Mouse (Mus musculus): ENCODE results near the gene Rhobtb1. TPM values are rescaled to one million over a fixed set of nuclear protein-coding genes. Genes with fewer than 3 reads are reported as not detected.

The Rhobtb1 gene
- total and polyA plus RNA-seq, 2 experiments from 2014 or later = 9.1 to 13.3 TPM

DNA sequence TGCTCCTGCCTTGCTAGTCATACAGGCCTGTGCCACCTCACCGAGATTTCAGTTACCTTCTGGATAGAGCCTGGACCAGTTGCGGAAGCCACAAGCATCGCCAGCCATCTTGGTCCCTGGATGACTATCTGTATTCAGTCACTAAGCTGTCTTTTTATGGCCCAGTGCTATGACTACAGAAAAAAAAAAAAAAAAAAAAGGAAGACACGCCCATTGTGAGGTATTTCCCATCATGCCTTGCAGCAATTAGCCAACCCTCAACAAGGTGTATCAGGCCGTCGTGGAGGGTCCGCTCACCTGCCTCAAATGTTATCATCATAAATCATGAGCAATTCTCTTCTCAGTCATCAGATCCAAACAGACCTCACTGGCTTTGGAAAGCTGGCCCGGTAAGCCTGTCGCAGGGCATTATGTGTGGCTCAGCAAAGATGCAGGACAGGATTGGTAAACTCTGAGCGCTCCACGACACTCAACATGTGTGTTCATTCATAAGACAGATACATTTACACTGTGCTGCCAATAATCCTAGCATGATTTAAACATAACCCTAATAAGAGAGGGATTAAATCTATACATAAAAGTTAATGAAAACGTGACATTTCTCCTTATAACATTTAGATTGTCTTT lies 176.9 kb downstream of the Rhobtb1 start:
- DNase-seq (ENCODE audit: low spot score) (no peak), ATAC-seq (no peak)
- Histone ChIP-seq H3K9me3 (ENCODE audit: low read length) (no peaks in the 10 kb centered on the region), H3K4me2 (ENCODE audit: low read depth, low read length) (no peak overlapping the region), H3K36me3 (ENCODE audit: insufficient read depth, low read length) (no peaks in the 10 kb centered on the region), H3K27ac (no peak overlapping the region), H3K27me3 (ENCODE audit: insufficient read depth, low read length) (no peaks in the 10 kb centered on the region), H3K4me1 (ENCODE audit: insufficient read depth, low read length) (peaks cover 4% of the 10 kb centered on the region; the same call in 1 of the 2 replicates), H3K4me3 (ENCODE audit: low read length) (no peak overlapping the region), H3K9ac (replicated peaks; ENCODE audit: low read length) (no peak overlapping the region)
- WGBS = 82% methylated on average over 12 of the region's 12 CpGs
- TF ChIP-seq CTCF (IDR thresholded peaks at IDR 0.05; ENCODE audit: low read depth) = no peak

DNA sequence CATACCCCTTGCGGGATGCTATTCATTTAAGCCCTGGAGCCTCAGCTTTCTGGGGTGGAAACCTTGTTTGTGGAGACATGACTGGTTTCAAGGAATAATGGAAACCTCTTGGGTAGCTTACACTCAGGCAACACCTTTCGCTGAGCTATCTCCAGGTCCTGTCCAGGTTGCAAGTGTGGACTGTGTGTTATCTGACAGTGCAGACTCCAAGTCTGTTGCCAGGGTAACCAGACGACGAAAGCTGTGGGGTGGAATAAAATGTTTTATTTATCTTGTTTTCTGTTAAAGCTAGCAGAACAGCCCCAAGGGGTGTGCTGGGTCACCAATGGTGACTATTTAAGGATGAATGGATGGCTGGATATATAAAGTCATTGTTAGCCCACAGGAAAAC lies 177.4 kb downstream of the Rhobtb1 start:
- ATAC-seq = no peak
- Histone ChIP-seq H3K4me1 (ENCODE audit: insufficient read depth, low read length) (peaks cover 4% of the 10 kb centered on the region; the same call in 1 of the 2 replicates), H3K27ac (no peak overlapping the region), H3K36me3 (ENCODE audit: insufficient read depth, low read length) (no peaks in the 10 kb centered on the region), H3K27me3 (ENCODE audit: insufficient read depth, low read length) (no peaks in the 10 kb centered on the region), H3K4me2 (ENCODE audit: low read depth, low read length) (no peak overlapping the region), H3K4me3 (ENCODE audit: low read length) (no peak overlapping the region), H3K9ac (replicated peaks; ENCODE audit: low read length) (no peak overlapping the region), H3K9me3 (ENCODE audit: low read length) (no peaks in the 10 kb centered on the region)
- 58% methylated on average over 4 of the region's 4 CpGs for WGBS
- peak; percentile 43 for DNase-seq (ENCODE audit: low spot score)
- no peak for TF ChIP-seq CTCF (IDR thresholded peaks at IDR 0.05; ENCODE audit: low read depth)

DNA sequence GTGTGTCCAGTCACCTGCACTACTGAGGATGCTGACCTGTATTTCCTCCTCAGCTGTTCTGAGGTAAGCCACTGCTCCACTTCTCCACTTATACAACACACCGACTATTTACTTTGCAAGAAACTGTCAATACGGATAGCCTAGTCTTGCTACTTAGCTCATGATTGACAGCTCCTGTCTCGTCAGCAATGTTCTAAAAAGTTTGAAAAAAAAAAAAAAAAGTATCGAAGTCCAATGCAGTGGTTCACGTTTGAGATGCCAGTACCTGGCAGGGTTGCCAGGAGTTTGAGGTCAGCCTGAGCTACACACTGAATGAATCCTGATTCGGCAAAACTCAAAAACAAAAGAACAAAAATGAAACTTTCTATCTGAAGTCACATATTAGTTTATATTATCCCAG lies 180.0 kb downstream of the Rhobtb1 start:
- no peak overlapping the region for H3K9ac ChIP-seq (replicated peaks; ENCODE audit: low read length)
- peaks cover 7% of the 10 kb centered on the region; the same call in 1 of the 2 replicates for H3K4me1 ChIP-seq (ENCODE audit: insufficient read depth, low read length)
- H3K36me3 ChIP-seq (ENCODE audit: insufficient read depth, low read length) = no peaks in the 10 kb centered on the region; the same call in 1 of the 2 replicates
- WGBS = 86% methylated on average over 6 of the region's 6 CpGs
- ATAC-seq (no peak), DNase-seq (ENCODE audit: low spot score) (no peak)
- no peak overlapping the region for H3K4me2 ChIP-seq (ENCODE audit: low read depth, low read length)
- no peaks in the 10 kb centered on the region for H3K9me3 ChIP-seq (ENCODE audit: low read length)
- no peak overlapping the region for H3K27ac ChIP-seq
- no peak overlapping the region for H3K4me3 ChIP-seq (ENCODE audit: low read length)
- no peak for TF ChIP-seq CTCF (IDR thresholded peaks at IDR 0.05; ENCODE audit: low read depth)
- H3K27me3 ChIP-seq (ENCODE audit: insufficient read depth, low read length) = no peaks in the 10 kb centered on the region

DNA sequence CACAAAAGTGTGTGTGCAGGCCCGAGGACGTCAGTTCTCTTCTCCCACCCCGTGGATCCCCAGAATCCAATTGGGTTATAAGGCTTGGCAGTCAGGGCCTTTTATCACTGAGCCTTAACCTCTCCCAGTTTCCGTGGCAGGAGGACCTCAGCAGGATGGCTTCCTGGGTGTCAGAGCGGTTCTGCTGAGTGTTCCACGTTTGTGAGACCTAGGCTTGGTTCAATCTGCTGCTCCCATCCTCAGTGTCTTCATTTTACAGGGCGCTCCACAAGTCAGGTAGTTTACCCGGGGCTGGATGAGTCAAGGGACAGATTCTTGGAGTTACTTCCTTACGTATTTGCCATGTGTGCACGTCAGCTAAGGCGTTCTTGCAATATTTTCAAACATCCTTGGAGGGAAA lies 182.0 kb downstream of the Rhobtb1 start:
- no peak for ATAC-seq
- DNase-seq (ENCODE audit: low spot score) = no peak
- Histone ChIP-seq H3K36me3 (ENCODE audit: insufficient read depth, low read length) (no peaks in the 10 kb centered on the region; the same call in 1 of the 2 replicates), H3K27ac (no peak overlapping the region), H3K9me3 (ENCODE audit: low read length) (no peaks in the 10 kb centered on the region), H3K4me2 (ENCODE audit: low read depth, low read length) (no peak overlapping the region), H3K9ac (replicated peaks; ENCODE audit: low read length) (no peak overlapping the region), H3K27me3 (ENCODE audit: insufficient read depth, low read length) (no peaks in the 10 kb centered on the region), H3K4me3 (ENCODE audit: low read length) (no peak overlapping the region), H3K4me1 (ENCODE audit: insufficient read depth, low read length) (0 out of 2 replicates have a peak, but pooled peaks cover 3% of the 10 kb centered on the region)
- 90% methylated on average over 11 of the region's 11 CpGs for WGBS
- no peak for TF ChIP-seq CTCF (IDR thresholded peaks at IDR 0.05; ENCODE audit: low read depth)

DNA sequence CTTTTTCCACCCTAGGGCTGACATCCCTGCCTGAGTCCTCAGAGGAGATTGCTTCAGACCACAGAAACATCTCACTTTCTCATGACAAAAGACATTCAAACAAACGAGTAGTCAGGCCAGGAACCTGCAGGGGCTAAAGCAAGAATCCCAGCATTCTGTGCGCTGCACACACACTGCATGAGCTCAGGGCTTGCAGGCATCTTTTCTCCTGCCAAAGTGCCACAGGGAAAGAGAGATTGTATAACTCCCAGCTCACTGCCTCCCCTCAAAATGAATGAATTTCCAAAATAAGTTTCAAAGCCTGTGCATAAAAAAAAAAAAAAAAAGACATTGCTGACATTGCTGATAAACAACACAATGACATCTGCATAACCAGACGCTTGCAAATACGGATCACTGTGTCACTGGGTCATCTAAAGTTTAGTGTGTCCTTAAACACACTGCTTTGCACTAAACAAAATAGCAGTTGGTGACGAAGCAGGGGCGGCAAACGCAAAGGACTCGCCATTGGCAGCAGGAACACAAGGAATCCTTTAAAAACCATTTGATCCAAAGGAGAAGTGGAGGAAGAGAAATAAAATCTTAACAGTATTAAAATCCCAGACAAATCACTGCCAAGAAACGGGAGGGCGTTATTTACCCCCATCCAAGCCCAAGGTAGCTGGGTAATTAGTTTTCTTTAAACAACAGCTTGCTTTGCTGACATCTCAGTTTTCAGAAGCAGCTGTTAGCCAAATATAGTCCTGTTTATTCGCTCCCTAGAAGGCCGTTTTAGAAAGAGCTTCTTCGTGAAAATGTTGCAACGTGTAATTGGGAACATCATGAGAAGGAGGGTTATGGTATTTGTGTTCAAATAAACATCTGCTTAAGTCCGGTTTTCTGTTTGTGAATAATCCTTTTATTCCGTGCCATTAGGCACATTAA lies 183.3 kb downstream of the Rhobtb1 start:
- Histone ChIP-seq H3K4me2 (ENCODE audit: low read depth, low read length) (no peak overlapping the region), H3K4me1 (ENCODE audit: insufficient read depth, low read length) (0 out of 2 replicates have a peak, but pooled peaks cover 3% of the 10 kb centered on the region), H3K36me3 (ENCODE audit: insufficient read depth, low read length) (no peaks in the 10 kb centered on the region; the same call in 1 of the 2 replicates), H3K27ac (peak overlapping the region; percentile 56; the same call in 1 of the 2 replicates), H3K9me3 (ENCODE audit: low read length) (no peaks in the 10 kb centered on the region), H3K27me3 (ENCODE audit: insufficient read depth, low read length) (no peaks in the 10 kb centered on the region), H3K4me3 (ENCODE audit: low read length) (no peak overlapping the region), H3K9ac (replicated peaks; ENCODE audit: low read length) (no peak overlapping the region)
- DNase-seq (ENCODE audit: low spot score) (peak; percentile 40), ATAC-seq (peak; percentile 32; the same call in 1 of the 2 replicates)
- TF ChIP-seq CTCF (IDR thresholded peaks at IDR 0.05; ENCODE audit: low read depth) = no peak
- 47% methylated on average over 16 of the region's 16 CpGs for WGBS

DNA sequence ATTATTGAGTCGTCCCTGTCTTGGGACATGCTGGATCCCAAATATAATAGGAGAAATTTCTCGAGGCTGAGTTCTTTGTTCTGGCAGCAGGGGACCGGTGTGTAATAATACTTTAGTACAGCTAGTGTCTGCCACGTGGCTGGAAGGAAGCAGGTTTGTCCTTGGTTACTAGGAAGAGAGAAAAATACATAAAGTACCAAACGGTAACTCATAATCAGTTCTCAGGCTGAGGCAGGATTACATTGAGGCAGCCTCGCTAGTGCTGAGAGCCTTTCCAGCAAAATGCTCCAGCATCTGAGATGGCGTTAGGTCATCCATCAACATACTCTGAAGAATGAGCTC lies 183.9 kb downstream of the Rhobtb1 start:
- no peaks in the 10 kb centered on the region for H3K9me3 ChIP-seq (ENCODE audit: low read length)
- WGBS = 29% methylated on average over 7 of the region's 7 CpGs
- ATAC-seq (0 out of 2 replicates have a peak, but pooled peaks have one; percentile 51), DNase-seq (ENCODE audit: low spot score) (peak; percentile 35)
- H3K4me1 ChIP-seq (ENCODE audit: insufficient read depth, low read length) = 0 out of 2 replicates have a peak, but pooled peaks cover 3% of the 10 kb centered on the region
- no peak overlapping the region for H3K4me2 ChIP-seq (ENCODE audit: low read depth, low read length)
- no peak overlapping the region for H3K4me3 ChIP-seq (ENCODE audit: low read length)
- H3K36me3 ChIP-seq (ENCODE audit: insufficient read depth, low read length) = no peaks in the 10 kb centered on the region; the same call in 1 of the 2 replicates
- H3K9ac ChIP-seq (replicated peaks; ENCODE audit: low read length) = no peak overlapping the region
- no peaks in the 10 kb centered on the region for H3K27me3 ChIP-seq (ENCODE audit: insufficient read depth, low read length)
- TF ChIP-seq CTCF (IDR thresholded peaks at IDR 0.05; ENCODE audit: low read depth) = no peak
- H3K27ac ChIP-seq = peak overlapping the region; percentile 56; the same call in 1 of the 2 replicates

Measured in hindbrain, postnatal 0 days (tissue).